Mouse (Mus musculus) cortical plate, adult 2 months (tissue): ENCODE results near the gene Trmt5.

Experiments used
- CTCF ChIP-seq: fragments of 200-500 bp; IDR thresholded peaks from 2 replicates; pipeline ENCODE4 v1.5.1; 2011; ENCODE audit warnings: mild to moderate bottlenecking, control low read depth, low read length; ENCODE audit not compliant: insufficient read depth; ENCODE audit errors: extremely low read depth
- POLR2A ChIP-seq: fragments of 200-500 bp; IDR thresholded peaks from 2 replicates; pipeline ENCODE4 v1.6.1; 2011; ENCODE audit warnings: mild to moderate bottlenecking, low read length, control low read depth; ENCODE audit not compliant: insufficient read depth; ENCODE audit errors: extremely low read depth

DNA sequence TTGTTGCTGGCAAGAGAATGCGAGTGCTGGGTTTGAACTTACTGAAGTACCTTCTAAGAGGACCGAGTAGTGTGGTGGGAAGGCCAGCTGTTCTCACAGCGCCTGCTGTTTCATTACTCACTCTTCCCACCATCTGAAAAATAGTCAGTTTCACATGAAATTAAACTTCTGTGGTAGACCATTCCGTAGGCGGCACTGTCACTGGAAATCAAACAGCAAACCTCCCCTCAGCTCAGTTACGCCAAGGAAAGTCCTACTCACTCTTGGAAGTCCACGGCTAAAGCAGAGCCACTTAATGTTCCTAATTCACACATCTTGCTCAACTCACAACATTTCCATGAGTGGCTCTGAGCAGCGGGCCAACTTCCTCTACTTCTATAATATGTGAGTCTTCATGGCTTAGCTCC is 37.7 kb upstream of the Trmt5 start:
- TF ChIP-seq CTCF, result no peak
- TF ChIP-seq POLR2A, result no peak
